11 mouse cellular contexts compared by ENCODE assay signal in genomic region chrX:93676228-93676627, GRCm38 (mm10). TPM values are rescaled to one million over a fixed set of nuclear protein-coding genes. Genes with fewer than 3 reads are reported as not detected.
A peak's percentile ranks its signal among the peaks of the same experiment; 100 is the strongest.
DNase-seq lines count a peak whose midpoint lies in the region; ATAC-seq and TF ChIP-seq lines count a peak whose summit lies in the region.
"Had no signal": no experiment of that assay in that cellular context is flagged by ENCODE, and none has a peak within 500 bp of the region (broad histone marks: within the 10 kb centered on the region; RNA-seq: fewer than 3 reads in every experiment).

No protein-coding gene starts in this region.

- no peaks in the 10 kb centered on the region for H3K4me1 ChIP-seq in stomach, embryonic 14.5 days (ENCODE audit: control insufficient read depth, insufficient read depth, low read length)
- no peaks in the 10 kb centered on the region for H3K4me1 ChIP-seq in stomach, postnatal 0 days (replicated peaks; ENCODE audit: control insufficient read depth, insufficient read depth)
- peaks cover 3% of the 10 kb centered on the region; the same call in 1 of the 2 replicates for H3K4me1 ChIP-seq in forebrain, embryonic 15.5 days
- peaks cover 22% of the 10 kb centered on the region for H3K4me1 ChIP-seq in liver, embryonic 13.5 days (replicated peaks)
- H3K4me1 ChIP-seq in stomach, embryonic 16.5 days (ENCODE audit: control insufficient read depth, insufficient read depth, low read length) = no peaks in the 10 kb centered on the region

- no peak for ATAC-seq in stomach, embryonic 14.5 days (ENCODE audit: insufficient number of reproducible peaks, insufficient read depth, low FRiP score, low read depth)
- ATAC-seq in stomach, postnatal 0 days (ENCODE audit: low FRiP score, low TSS enrichment) = no peak
- ATAC-seq in forebrain, embryonic 15.5 days (replicated peaks) = no peak
- no peak for ATAC-seq in liver, embryonic 13.5 days (ENCODE audit: low read depth)
- no peak for ATAC-seq in stomach, embryonic 16.5 days (ENCODE audit: insufficient read depth, low FRiP score)

- H3K36me3 ChIP-seq in stomach, embryonic 14.5 days (ENCODE audit: control insufficient read depth, insufficient read depth, low read length) = no peaks in the 10 kb centered on the region
- no peaks in the 10 kb centered on the region for H3K36me3 ChIP-seq in stomach, postnatal 0 days (ENCODE audit: control insufficient read depth, insufficient read depth, low read length)
- no peaks in the 10 kb centered on the region for H3K36me3 ChIP-seq in forebrain, embryonic 15.5 days
- no peaks in the 10 kb centered on the region for H3K36me3 ChIP-seq in liver, embryonic 13.5 days
- H3K36me3 ChIP-seq in stomach, embryonic 16.5 days (ENCODE audit: control insufficient read depth, insufficient read depth, low read length) = no peaks in the 10 kb centered on the region

- no peak for TF ChIP-seq CTCF in stomach, postnatal 0 days (IDR thresholded peaks at IDR 0.05; ENCODE audit: low read depth)

- WGBS in stomach, embryonic 14.5 days = 67% methylated on average over 2 of the region's 2 CpGs
- WGBS in stomach, postnatal 0 days = 74% methylated on average over 2 of the region's 2 CpGs
- WGBS in forebrain, embryonic 15.5 days = 63% methylated on average over 2 of the region's 2 CpGs
- 47% methylated on average over 2 of the region's 2 CpGs for WGBS in liver, embryonic 13.5 days (ENCODE audit: insufficient replicate concordance)
- 70% methylated on average over 2 of the region's 2 CpGs for whole genome bisulfite sequencing in stomach, embryonic 16.5 days

- H3K4me2 ChIP-seq in stomach, embryonic 14.5 days (replicated peaks; ENCODE audit: low read depth, low read length) = peak overlapping the region; percentile 55
- H3K4me2 ChIP-seq in stomach, postnatal 0 days (replicated peaks; ENCODE audit: low read depth) = no peak overlapping the region
- peak overlapping the region; percentile 45 for H3K4me2 ChIP-seq in forebrain, embryonic 15.5 days (replicated peaks)
- peak overlapping the region; percentile 66 for H3K4me2 ChIP-seq in liver, embryonic 13.5 days
- H3K4me2 ChIP-seq in stomach, embryonic 16.5 days (ENCODE audit: low read depth, low read length) = 0 out of 2 replicates have a peak overlapping the region, but pooled peaks have one; percentile 63

- H3K9ac ChIP-seq in stomach, embryonic 14.5 days (replicated peaks; ENCODE audit: low read depth, low read length) = no peak overlapping the region
- no peak overlapping the region for H3K9ac ChIP-seq in stomach, postnatal 0 days (ENCODE audit: low read length)
- no peak overlapping the region for H3K9ac ChIP-seq in forebrain, embryonic 15.5 days (replicated peaks)
- peak overlapping the region; percentile 74 for H3K9ac ChIP-seq in liver, embryonic 13.5 days
- no peak overlapping the region for H3K9ac ChIP-seq in stomach, embryonic 16.5 days (ENCODE audit: low read length)

- H3K27ac ChIP-seq in stomach, embryonic 14.5 days (ENCODE audit: low read length) = no peak overlapping the region
- no peak overlapping the region for H3K27ac ChIP-seq in stomach, postnatal 0 days (replicated peaks)
- peak overlapping the region; percentile 92 for H3K27ac ChIP-seq in forebrain, embryonic 15.5 days (replicated peaks)
- H3K27ac ChIP-seq in liver, embryonic 13.5 days = peak overlapping the region; percentile 92
- H3K27ac ChIP-seq in stomach, embryonic 16.5 days (ENCODE audit: low read length) = no peak overlapping the region
- H3K27ac ChIP-seq: macrophage had no signal

- no peak for DNase-seq in stomach, postnatal 0 days (ENCODE audit: low spot score)
- no peak for DNase-seq in liver, embryonic 13.5 days
- DNase-seq in layer of hippocampus, adult 11-12 months (ENCODE audit: low spot score) = no peak
- DNase-seq in right cerebral cortex, postnatal 25 days = no peak
- no peak for DNase-seq in cerebellum, postnatal 14 days
- DNase-seq: heart, postnatal 10 days; right cerebral cortex, postnatal 14 days had no signal

- H3K27me3 ChIP-seq in stomach, embryonic 14.5 days (ENCODE audit: control insufficient read depth, insufficient read depth, low read length) = no peaks in the 10 kb centered on the region
- no peaks in the 10 kb centered on the region for H3K27me3 ChIP-seq in stomach, postnatal 0 days (ENCODE audit: control insufficient read depth, insufficient read depth, low read length)
- no peaks in the 10 kb centered on the region for H3K27me3 ChIP-seq in forebrain, embryonic 15.5 days
- no peaks in the 10 kb centered on the region for H3K27me3 ChIP-seq in liver, embryonic 13.5 days
- no peaks in the 10 kb centered on the region for H3K27me3 ChIP-seq in stomach, embryonic 16.5 days (ENCODE audit: control insufficient read depth, insufficient read depth, low read length)

- H3K9me3 ChIP-seq in stomach, embryonic 14.5 days (ENCODE audit: control insufficient read depth, low read depth, low read length) = no peaks in the 10 kb centered on the region
- H3K9me3 ChIP-seq in stomach, postnatal 0 days (ENCODE audit: control insufficient read depth, low read length) = no peaks in the 10 kb centered on the region
- H3K9me3 ChIP-seq in forebrain, embryonic 15.5 days = no peaks in the 10 kb centered on the region
- no peaks in the 10 kb centered on the region for H3K9me3 ChIP-seq in liver, embryonic 13.5 days (replicated peaks)
- no peaks in the 10 kb centered on the region for H3K9me3 ChIP-seq in stomach, embryonic 16.5 days (replicated peaks; ENCODE audit: control insufficient read depth, low read length)

- TF ChIP-seq EP300 in stomach, postnatal 0 days (optimal IDR thresholded peaks at IDR 0.05) = no peak

- H3K4me3 ChIP-seq in stomach, embryonic 14.5 days (ENCODE audit: low read depth, low read length) = no peak overlapping the region
- H3K4me3 ChIP-seq in stomach, postnatal 0 days (ENCODE audit: low read depth, low read length) = no peak overlapping the region
- H3K4me3 ChIP-seq in forebrain, embryonic 15.5 days = peak overlapping the region; percentile 43
- peak overlapping the region; percentile 63 for H3K4me3 ChIP-seq in liver, embryonic 13.5 days (replicated peaks)
- no peak overlapping the region; the same call in 1 of the 2 replicates for H3K4me3 ChIP-seq in stomach, embryonic 16.5 days (replicated peaks; ENCODE audit: low read length)

RNA-seq across cellular contexts. Expression of gene Pcyt1b, which starts 21.6 kb away (rescaled TPM):
- 2.7 and 2.8 TPM in 2 replicates for polyA plus RNA-seq in stomach, embryonic 14.5 days (2014; fragmentation: Nextera tagmentation; extraction: Ambion mirVana)
- polyA plus RNA-seq in stomach, postnatal 0 days (2015; fragmentation: Nextera tagmentation; extraction: Ambion mirVana) = 1.1 and 1.5 TPM in 2 replicates
- polyA plus RNA-seq in forebrain, embryonic 15.5 days (2015; fragmentation: Nextera tagmentation; extraction: Ambion mirVana) = 25.0 and 25.8 TPM in 2 replicates
- polyA plus RNA-seq in liver, embryonic 13.5 days (2015; fragmentation: Nextera tagmentation; extraction: Ambion mirVana) = 7.2 and 8.9 TPM in 2 replicates
- 2.8 and 3.1 TPM in 2 replicates for polyA plus RNA-seq in stomach, embryonic 16.5 days (2015; fragmentation: Nextera tagmentation; extraction: Ambion mirVana)

RNA-seq across cellular contexts. Expression of gene Pola1, which starts 44.3 kb away (rescaled TPM):
- 21.3 and 22.7 TPM in 2 replicates for polyA plus RNA-seq in stomach, embryonic 14.5 days (2014; fragmentation: Nextera tagmentation; extraction: Ambion mirVana)
- polyA plus RNA-seq in stomach, postnatal 0 days (2015; fragmentation: Nextera tagmentation; extraction: Ambion mirVana) = 3.5 and 3.7 TPM in 2 replicates
- 10.3 and 11.0 TPM in 2 replicates for polyA plus RNA-seq in forebrain, embryonic 15.5 days (2015; fragmentation: Nextera tagmentation; extraction: Ambion mirVana)
- 16.4 and 22.3 TPM in 2 replicates for polyA plus RNA-seq in liver, embryonic 13.5 days (2015; fragmentation: Nextera tagmentation; extraction: Ambion mirVana)
- polyA plus RNA-seq in stomach, embryonic 16.5 days (2015; fragmentation: Nextera tagmentation; extraction: Ambion mirVana) = 19.4 and 20.5 TPM in 2 replicates

Comparison
In these comparisons a context has a peak if more than half of its experiments do, and no peak if none do; other contexts are left out.
1. H3K27ac ChIP-seq: peak in forebrain, embryonic 15.5 days (single experiment) and liver, embryonic 13.5 days (single experiment); none in stomach, embryonic 14.5 days (single experiment), stomach, postnatal 0 days (single experiment) and stomach, embryonic 16.5 days (single experiment).
2. H3K4me3 ChIP-seq: peak in forebrain, embryonic 15.5 days (single experiment) and liver, embryonic 13.5 days (single experiment); none in stomach, embryonic 14.5 days (single experiment), stomach, postnatal 0 days (single experiment) and stomach, embryonic 16.5 days (single experiment).